In the genomic region with DNA sequence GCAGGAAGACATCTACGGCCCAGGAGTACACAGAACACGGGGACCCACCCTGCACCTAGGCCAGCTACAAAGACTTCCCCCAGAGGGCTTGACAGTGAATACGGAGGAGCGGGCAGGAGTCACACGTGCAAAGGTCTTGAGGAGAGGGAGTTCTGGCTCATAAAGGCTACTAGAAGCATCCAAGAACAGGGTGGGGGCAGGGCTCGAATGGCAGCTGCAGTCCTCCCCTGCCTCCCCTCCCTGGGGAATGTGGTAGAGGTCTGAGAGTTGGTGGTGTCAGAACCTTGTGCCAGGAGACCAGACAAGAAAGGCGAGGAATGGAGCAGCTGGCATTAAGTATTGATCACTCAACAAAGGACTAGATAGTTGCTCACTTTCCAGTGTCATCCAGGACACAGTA, we compare ENCODE assay signal across 13 mouse cellular contexts. TPM values are rescaled to one million over a fixed set of nuclear protein-coding genes. Genes with fewer than 3 reads are reported as not detected.
DNase-seq lines count a peak whose midpoint lies in the region; ATAC-seq lines count a peak whose summit lies in the region.
"Had no signal": no experiment of that assay in that cellular context is flagged by ENCODE, and none has a peak within 500 bp of the region (broad histone marks: within the 10 kb centered on the region; RNA-seq: fewer than 3 reads in every experiment).

No protein-coding gene starts in this region.

- intact Hi-C loops in heart, postnatal 10 days (cut with DNase I) = no loop called here
- intact Hi-C loops in left cerebral cortex, postnatal 4 days (cut with DNase I) = no loop called here
- intact Hi-C loops in left cerebral cortex, postnatal 10 days (cut with DNase I) = no loop called here

- H3K9me3 ChIP-seq in heart, embryonic 15.5 days (replicated peaks) = no peaks in the 10 kb centered on the region
- H3K9me3 ChIP-seq in embryonic facial prominence, embryonic 13.5 days = no peaks in the 10 kb centered on the region
- no peaks in the 10 kb centered on the region for H3K9me3 ChIP-seq in limb, embryonic 11.5 days (ENCODE audit: control insufficient read depth, low read length)
- H3K9me3 ChIP-seq: liver, embryonic 13.5 days had no signal

- 56% methylated on average over 7 of the region's 7 CpGs for WGBS in heart, embryonic 15.5 days
- WGBS in embryonic facial prominence, embryonic 13.5 days = 51% methylated on average over 7 of the region's 7 CpGs
- 49% methylated on average over 7 of the region's 7 CpGs for WGBS in limb, embryonic 11.5 days

- ATAC-seq in heart, embryonic 15.5 days (replicated peaks; ENCODE audit: insufficient number of reproducible peaks, insufficient read depth, low FRiP score, low read depth) = no peak
- no peak for ATAC-seq in embryonic facial prominence, embryonic 13.5 days (ENCODE audit: insufficient number of reproducible peaks, insufficient read depth, low FRiP score, low TSS enrichment, low read depth)
- ATAC-seq in limb, embryonic 11.5 days (ENCODE audit: insufficient number of reproducible peaks, low FRiP score, low TSS enrichment, low read depth) = peak; percentile 51; the same call in 1 of the 2 replicates
- ATAC-seq: CD4-positive, CD25-positive, alpha-beta regulatory T cell, adult 4 months had no signal

- H3K4me2 ChIP-seq in heart, embryonic 15.5 days = no peak overlapping the region
- no peak overlapping the region for H3K4me2 ChIP-seq in embryonic facial prominence, embryonic 13.5 days
- H3K4me2 ChIP-seq in limb, embryonic 11.5 days (ENCODE audit: low read depth, severe bottlenecking) = no peak overlapping the region
- H3K4me2 ChIP-seq: heart, embryonic 11.5 days; liver, embryonic 13.5 days had no signal

- DNase-seq in heart, postnatal 10 days = no peak
- DNase-seq in left cerebral cortex, postnatal 4 days = peak; percentile 54
- DNase-seq in left cerebral cortex, postnatal 10 days (ENCODE audit: extremely low spot score in 1 of 2, low spot score in 2 of 2) = no peak
- peak; percentile 43 for DNase-seq in limb, embryonic 11.5 days (ENCODE audit: low spot score)
- no peak for DNase-seq in right cerebral cortex, adult 2 months (ENCODE audit: low spot score in 2 of 2)
- DNase-seq: adrenal gland, postnatal 14 days; cerebellum, adult 9-11 months; liver, embryonic 13.5 days; right cerebral cortex, postnatal 25 days had no signal

- H3K27me3 ChIP-seq in heart, embryonic 15.5 days = no peaks in the 10 kb centered on the region
- no peaks in the 10 kb centered on the region for H3K27me3 ChIP-seq in embryonic facial prominence, embryonic 13.5 days
- H3K27me3 ChIP-seq in limb, embryonic 11.5 days (ENCODE audit: control insufficient read depth, insufficient read depth, low read length) = no peaks in the 10 kb centered on the region
- H3K27me3 ChIP-seq: liver, embryonic 13.5 days had no signal

- no peak overlapping the region for H3K27ac ChIP-seq in heart, embryonic 15.5 days
- H3K27ac ChIP-seq in embryonic facial prominence, embryonic 13.5 days = peak overlapping the region; percentile 68
- H3K27ac ChIP-seq in limb, embryonic 11.5 days (replicated peaks; ENCODE audit: low read depth, low read length) = no peak overlapping the region
- H3K27ac ChIP-seq: liver, embryonic 13.5 days had no signal

- H3K9ac ChIP-seq in heart, embryonic 15.5 days = peak overlapping the region; percentile 17; the same call in 1 of the 2 replicates
- H3K9ac ChIP-seq in embryonic facial prominence, embryonic 13.5 days = no peak overlapping the region
- H3K9ac ChIP-seq in limb, embryonic 11.5 days (ENCODE audit: low read length) = no peak overlapping the region
- H3K9ac ChIP-seq: liver, embryonic 13.5 days had no signal

- peaks cover 50% of the 10 kb centered on the region for H3K4me1 ChIP-seq in heart, embryonic 15.5 days (replicated peaks)
- peaks cover 74% of the 10 kb centered on the region for H3K4me1 ChIP-seq in embryonic facial prominence, embryonic 13.5 days
- peaks cover 24% of the 10 kb centered on the region for H3K4me1 ChIP-seq in limb, embryonic 11.5 days (ENCODE audit: control insufficient read depth, insufficient read depth, low read length)

- no peak overlapping the region for H3K4me3 ChIP-seq in heart, embryonic 15.5 days
- H3K4me3 ChIP-seq in embryonic facial prominence, embryonic 13.5 days = no peak overlapping the region
- H3K4me3 ChIP-seq in limb, embryonic 11.5 days (ENCODE audit: low read depth, low read length) = no peak overlapping the region
- H3K4me3 ChIP-seq: liver, embryonic 13.5 days had no signal

- 0 out of 2 replicates have a peak, but pooled peaks cover 3% of the 10 kb centered on the region for H3K36me3 ChIP-seq in heart, embryonic 15.5 days
- H3K36me3 ChIP-seq in embryonic facial prominence, embryonic 13.5 days = no peaks in the 10 kb centered on the region
- H3K36me3 ChIP-seq in limb, embryonic 11.5 days (ENCODE audit: control insufficient read depth, insufficient read depth, low read length) = no peaks in the 10 kb centered on the region
- H3K36me3 ChIP-seq: liver, embryonic 13.5 days had no signal

RNA-seq across cellular contexts. Expression of gene Tspan9, which starts 31.6 kb away (rescaled TPM):
- 134 and 142 TPM in 2 replicates for polyA plus RNA-seq in heart, embryonic 15.5 days (2015; fragmentation: Nextera tagmentation; extraction: Ambion mirVana)
- total RNA-seq in heart, postnatal 10 days (2021) = 100 to 1,000 TPM; 184 to 197 TPM
- total RNA-seq in left cerebral cortex, postnatal 4 days (2021) = 10 to 100 TPM; 69.5 to 78.5 TPM
- 10 to 100 TPM; 84.7 to 89.1 TPM for total RNA-seq in left cerebral cortex, postnatal 10 days (2021)
- 115 and 116 TPM in 2 replicates for polyA plus RNA-seq in embryonic facial prominence, embryonic 13.5 days (2015; fragmentation: Nextera tagmentation; extraction: Ambion mirVana)
- polyA plus RNA-seq in limb, embryonic 11.5 days (2014; fragmentation: Nextera tagmentation; extraction: Ambion mirVana) = 68.2 and 77.2 TPM in 2 replicates

Comparison
In these comparisons a context has a peak if more than half of its experiments do, and no peak if none do; other contexts are left out.
1. DNase-seq: peak in left cerebral cortex, postnatal 4 days (single experiment) and limb, embryonic 11.5 days (single experiment); none in heart, postnatal 10 days (0 of 2), left cerebral cortex, postnatal 10 days (0 of 2) and right cerebral cortex, adult 2 months (0 of 2).